In the genomic region with DNA sequence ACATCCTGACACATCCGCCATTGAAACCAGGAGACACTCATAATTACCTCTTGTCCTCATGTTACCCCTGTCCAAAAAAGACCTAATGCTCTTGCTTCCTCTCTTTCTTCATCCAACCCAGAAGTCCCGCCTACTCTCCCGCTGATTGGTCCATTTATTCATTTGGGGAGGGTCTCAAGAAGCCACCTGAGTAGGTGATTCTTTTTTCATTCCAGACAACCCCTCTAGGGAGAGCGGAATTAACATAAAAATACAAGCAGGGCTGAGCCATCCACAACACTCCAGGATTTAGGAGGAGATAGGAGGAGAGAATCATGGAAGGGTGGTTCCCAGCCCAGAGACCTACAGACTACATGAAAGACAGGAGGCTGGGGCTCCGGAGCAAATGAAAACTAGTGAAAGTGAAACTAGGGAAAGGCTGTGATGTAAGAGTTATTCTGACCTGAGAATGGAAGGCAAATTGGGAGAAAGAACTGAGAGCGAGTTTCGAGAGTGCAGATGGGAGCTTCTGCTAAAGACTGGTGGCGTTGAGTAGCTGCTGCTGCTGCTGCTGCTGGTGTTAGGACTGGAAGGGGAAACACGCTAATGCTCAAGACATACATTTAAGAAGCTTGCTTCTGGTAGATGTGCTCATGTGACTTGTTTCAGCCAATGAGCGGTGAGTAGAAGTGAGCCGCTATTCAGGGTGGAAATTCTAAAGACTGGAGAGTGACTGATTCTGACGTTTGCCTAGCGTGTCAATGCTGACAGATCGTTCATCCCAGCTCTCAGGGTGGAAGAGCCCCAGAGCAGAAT, we compare ENCODE assay signal across 7 mouse cellular contexts. TPM values are rescaled to one million over a fixed set of nuclear protein-coding genes. Genes with fewer than 3 reads are reported as not detected.
DNase-seq lines count a peak whose midpoint lies in the region; ATAC-seq and TF ChIP-seq lines count a peak whose summit lies in the region.

No protein-coding gene starts in this region.

- DNase-seq in limb, embryonic 10.5 days (ENCODE audit: low spot score), result no peak
- no peak for DNase-seq in stomach, postnatal 0 days (ENCODE audit: low spot score)
- no peak for DNase-seq in spleen, postnatal 4 days (ENCODE audit: low spot score in 2 of 2)
- no peak for DNase-seq in retina, postnatal 1 day

- H3K36me3 ChIP-seq in limb, embryonic 13.5 days, result no peaks in the 10 kb centered on the region
- H3K36me3 ChIP-seq in limb, embryonic 10.5 days, result no peaks in the 10 kb centered on the region
- H3K36me3 ChIP-seq in stomach, postnatal 0 days (ENCODE audit: control insufficient read depth, insufficient read depth, low read length), result no peaks in the 10 kb centered on the region

- H3K4me3 ChIP-seq in limb, embryonic 13.5 days, result no peak overlapping the region
- no peak overlapping the region for H3K4me3 ChIP-seq in limb, embryonic 10.5 days
- peak overlapping the region; percentile 41; the same call in 1 of the 2 replicates for H3K4me3 ChIP-seq in brown adipose tissue, adult 24 weeks (ENCODE audit: insufficient read depth, low read depth, low read length)
- H3K4me3 ChIP-seq in stomach, postnatal 0 days (ENCODE audit: low read depth, low read length), result peak overlapping the region; percentile 14; the same call in 1 of the 2 replicates

- H3K9ac ChIP-seq in limb, embryonic 13.5 days, result no peak overlapping the region
- no peak overlapping the region for H3K9ac ChIP-seq in stomach, postnatal 0 days (ENCODE audit: low read length)

- no peak for TF ChIP-seq CTCF in stomach, postnatal 0 days (IDR thresholded peaks at IDR 0.05; ENCODE audit: low read depth)

- peaks cover 12% of the 10 kb centered on the region; the same call in 1 of the 2 replicates for H3K4me1 ChIP-seq in limb, embryonic 13.5 days
- peaks cover 9% of the 10 kb centered on the region for H3K4me1 ChIP-seq in limb, embryonic 10.5 days
- H3K4me1 ChIP-seq in brown adipose tissue, adult 24 weeks (ENCODE audit: control insufficient read depth, insufficient read depth, insufficient read length, low read length), result no peaks in the 10 kb centered on the region
- H3K4me1 ChIP-seq in stomach, postnatal 0 days (replicated peaks; ENCODE audit: control insufficient read depth, insufficient read depth), result no peaks in the 10 kb centered on the region

- TF ChIP-seq EP300 in stomach, postnatal 0 days (optimal IDR thresholded peaks at IDR 0.05), result no peak

- ATAC-seq in limb, embryonic 13.5 days (ENCODE audit: low FRiP score, low read depth), result no peak
- peak; percentile 74 to 80 for ATAC-seq in hematopoietic stem cell, adult 5-6 weeks (replicated peaks in 1 of 2; ENCODE audit: insufficient read depth in 1 of 2, low FRiP score in 2 of 2, low TSS enrichment in 1 of 2, low read depth in 1 of 2, poor library complexity in 2 of 2, severe bottlenecking in 2 of 2)
- ATAC-seq in stomach, postnatal 0 days (ENCODE audit: low FRiP score, low TSS enrichment), result no peak

- no peaks in the 10 kb centered on the region for H3K27me3 ChIP-seq in limb, embryonic 13.5 days
- no peaks in the 10 kb centered on the region for H3K27me3 ChIP-seq in limb, embryonic 10.5 days (ENCODE audit: low read depth, poor library complexity, severe bottlenecking)
- no peaks in the 10 kb centered on the region for H3K27me3 ChIP-seq in stomach, postnatal 0 days (ENCODE audit: control insufficient read depth, insufficient read depth, low read length)

- no peak overlapping the region for H3K27ac ChIP-seq in limb, embryonic 13.5 days
- no peak overlapping the region for H3K27ac ChIP-seq in limb, embryonic 10.5 days
- no peak overlapping the region for H3K27ac ChIP-seq in brown adipose tissue, adult 24 weeks (replicated peaks; ENCODE audit: low read depth, low read length)
- no peak overlapping the region for H3K27ac ChIP-seq in stomach, postnatal 0 days (replicated peaks)

- 70% methylated on average over 14 of the region's 14 CpGs for WGBS in limb, embryonic 13.5 days
- 63% methylated on average over 14 of the region's 14 CpGs for WGBS in limb, embryonic 10.5 days
- WGBS in stomach, postnatal 0 days, result 52% methylated on average over 14 of the region's 14 CpGs

- no peaks in the 10 kb centered on the region for H3K9me3 ChIP-seq in limb, embryonic 13.5 days
- H3K9me3 ChIP-seq in limb, embryonic 10.5 days (replicated peaks), result no peaks in the 10 kb centered on the region
- H3K9me3 ChIP-seq in stomach, postnatal 0 days (ENCODE audit: control insufficient read depth, low read length), result no peaks in the 10 kb centered on the region

- H3K4me2 ChIP-seq in limb, embryonic 13.5 days (replicated peaks), result 0 out of 2 replicates have a peak overlapping the region, but pooled peaks have one; percentile 19
- no peak overlapping the region for H3K4me2 ChIP-seq in stomach, postnatal 0 days (replicated peaks; ENCODE audit: low read depth)

RNA-seq across cellular contexts. Expression of gene Mmp2, which starts 55.0 kb away (rescaled TPM):
- 245 and 256 TPM in 2 replicates for polyA plus RNA-seq in limb, embryonic 13.5 days (2015; fragmentation: Nextera tagmentation; extraction: Ambion mirVana)
- polyA plus RNA-seq in limb, embryonic 10.5 days (2016; fragmentation: Nextera tagmentation; extraction: Ambion mirVana), result 220 and 238 TPM in 2 replicates
- 27.7 and 35.5 TPM in 2 replicates for polyA plus RNA-seq in brown adipose tissue, adult 24 weeks (2012; ENCODE audit: insufficient read depth, insufficient read length, missing spikeins)
- total RNA-seq in hematopoietic stem cell, adult 5-6 weeks (2017), result 4.6 and 15.1 TPM in 2 replicates
- 80.4 and 98.8 TPM in 2 replicates for polyA plus RNA-seq in stomach, postnatal 0 days (2015; fragmentation: Nextera tagmentation; extraction: Ambion mirVana)

Comparison
In these comparisons a context has a peak if more than half of its experiments do, and no peak if none do; other contexts are left out.
1. ATAC-seq: peak in hematopoietic stem cell, adult 5-6 weeks (2 of 2); none in limb, embryonic 13.5 days (single experiment) and stomach, postnatal 0 days (single experiment).
2. H3K4me3 ChIP-seq: peak in brown adipose tissue, adult 24 weeks (single experiment) and stomach, postnatal 0 days (single experiment); none in limb, embryonic 13.5 days (single experiment) and limb, embryonic 10.5 days (single experiment).